Mouse (Mus musculus): ENCODE measurements around the gene Eloa.

DNA sequence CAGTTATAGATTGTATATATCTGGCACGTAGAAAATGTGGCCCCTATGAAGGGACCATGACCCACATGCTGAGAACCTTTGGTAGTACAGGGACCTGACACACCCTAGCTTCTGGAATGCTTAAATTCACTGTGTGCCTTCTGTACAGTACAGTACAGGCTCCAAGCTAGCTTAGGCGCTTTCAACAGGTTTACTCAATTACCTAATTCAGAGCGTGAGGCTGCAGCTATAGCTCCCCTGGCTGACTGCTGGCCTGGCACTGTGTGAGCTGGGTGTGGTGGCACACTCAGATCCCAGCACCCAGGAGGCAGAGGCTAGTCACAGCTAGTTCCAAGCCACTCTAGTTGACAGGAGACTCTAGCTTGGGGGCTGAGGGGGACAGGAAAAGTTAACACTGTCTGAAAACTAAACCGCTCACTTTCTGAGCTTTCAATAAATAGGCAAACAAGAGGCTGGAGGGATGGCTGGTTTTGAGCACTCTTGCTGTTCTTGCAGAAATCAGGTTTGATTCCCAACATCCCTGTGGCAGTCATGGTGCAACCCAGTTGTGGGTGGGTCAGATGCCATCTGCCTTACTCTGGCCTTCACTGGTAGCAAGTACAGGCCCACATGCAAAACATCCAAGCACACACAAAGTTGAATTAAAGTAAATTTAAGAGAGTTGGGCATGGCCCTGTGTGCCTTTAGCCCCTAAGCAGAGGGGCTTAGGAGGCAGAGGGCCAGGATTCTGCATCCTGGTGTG, 26.9 kb upstream of the Eloa start:
- TF ChIP-seq CTCF (IDR thresholded peaks at IDR 0.05; ENCODE audit: low read depth, low read length) (no peak), POLR2A (IDR thresholded peaks at IDR 0.05; ENCODE audit: borderline replicate concordance, low read depth, low read length) (no peak)

Data from bone marrow macrophage, adult 2 months (primary cell).